Comparison of ENCODE assay signal across 9 mouse cellular contexts in the genomic region with DNA sequence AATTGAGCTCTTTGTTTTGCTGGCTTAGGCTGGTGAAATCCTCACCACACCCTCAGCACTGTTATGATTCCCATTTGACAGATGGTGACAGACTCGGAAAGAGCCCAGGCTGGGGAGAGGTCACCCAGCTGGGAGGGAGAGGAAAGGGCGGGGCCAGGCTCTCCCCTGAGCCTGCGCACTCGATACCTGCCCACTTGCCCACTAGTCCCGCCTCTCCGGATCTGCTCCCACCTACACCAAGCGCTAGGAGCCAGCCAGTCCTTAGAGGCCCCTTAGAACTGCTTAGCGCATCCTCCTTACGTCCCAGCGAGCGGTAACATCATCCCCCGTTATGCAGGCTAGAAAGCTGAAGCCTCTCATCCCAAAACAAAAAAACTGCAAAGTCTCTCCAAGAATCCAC. TPM values are rescaled to one million over a fixed set of nuclear protein-coding genes. Genes with fewer than 3 reads are reported as not detected.
A peak's percentile ranks its signal among the peaks of the same experiment; 100 is the strongest.
DNase-seq lines count a peak whose midpoint lies in the region; ATAC-seq lines count a peak whose summit lies in the region.
"Had no signal": no experiment of that assay in that cellular context is flagged by ENCODE, and none has a peak within 500 bp of the region (broad histone marks: within the 10 kb centered on the region; RNA-seq: fewer than 3 reads in every experiment).

No protein-coding gene starts in this region.

- no peaks in the 10 kb centered on the region for H3K27me3 ChIP-seq in midbrain, embryonic 13.5 days

- H3K4me3 ChIP-seq in midbrain, embryonic 13.5 days (replicated peaks), result 0 out of 2 replicates have a peak overlapping the region, but pooled peaks have one; percentile 7

- no peaks in the 10 kb centered on the region for H3K9me3 ChIP-seq in midbrain, embryonic 13.5 days

- 2% methylated on average over 12 of the region's 12 CpGs for WGBS in midbrain, embryonic 13.5 days

- H3K36me3 ChIP-seq in midbrain, embryonic 13.5 days, result no peaks in the 10 kb centered on the region

- peak; percentile 12; the same call in 1 of the 2 replicates for ATAC-seq in midbrain, embryonic 13.5 days

- peak overlapping the region; percentile 36 for H3K4me2 ChIP-seq in midbrain, embryonic 13.5 days (replicated peaks)

- DNase-seq in gastrocnemius, adult 8-10 months (ENCODE audit: low spot score in 2 of 2), result peak; percentile 19 to 29
- DNase-seq in gastrocnemius, postnatal 10 days, result no peak
- peak; percentile 75 to 86 for DNase-seq in cerebellum, postnatal 10 days
- DNase-seq in frontal cortex, postnatal 36 days (ENCODE audit: low spot score in 2 of 2), result peak; percentile 83 to 86
- DNase-seq in induced T-regulatory cell, adult 2 months (ENCODE audit: low read depth), result peak; percentile 47
- DNase-seq in left cerebral cortex, adult 9 months (ENCODE audit: low spot score in 2 of 2), result peak; percentile 75 to 87
- DNase-seq in testis, postnatal 14 days (ENCODE audit: low spot score), result peak; percentile 31

- peak overlapping the region; percentile 98 for H3K27ac ChIP-seq in midbrain, embryonic 13.5 days

- 0 out of 2 replicates have a peak overlapping the region, but pooled peaks have one; percentile 4 for H3K9ac ChIP-seq in midbrain, embryonic 13.5 days (replicated peaks)

- peaks cover 43% of the 10 kb centered on the region for H3K4me1 ChIP-seq in midbrain, embryonic 13.5 days (replicated peaks)

RNA-seq across cellular contexts. Expression of a gene that starts 4.6 kb away (rescaled TPM):
- 1 to 10 TPM in 1 of 4 experiments, under 1 TPM in 3; 0.63 to 1.4 (median 0.97) TPM for total RNA-seq in gastrocnemius, adult 8-10 months (2022)
- 1 to 10 TPM; 2.9 to 4.1 TPM for total RNA-seq in gastrocnemius, postnatal 10 days (2021)
- polyA plus RNA-seq in midbrain, embryonic 13.5 days (2015; fragmentation: Nextera tagmentation; extraction: Ambion mirVana), result 16.5 and 18.6 TPM in 2 replicates
- total RNA-seq: neutrophil, adult 5-6 weeks had no signal

RNA-seq across cellular contexts. Expression of a gene that starts 10.9 kb away (rescaled TPM):
- total RNA-seq in gastrocnemius, adult 8-10 months (2022), result 1 to 10 TPM; 4.0 to 5.6 (median 4.7) TPM
- total RNA-seq in gastrocnemius, postnatal 10 days (2021), result 1 to 10 TPM; 5.9 to 9.4 TPM
- 20.0 and 23.6 TPM in 2 replicates for polyA plus RNA-seq in midbrain, embryonic 13.5 days (2015; fragmentation: Nextera tagmentation; extraction: Ambion mirVana)

RNA-seq across cellular contexts. Expression of a gene that starts 49.9 kb away (rescaled TPM):
- under 1 TPM in 2 of 4 experiments, not detected in 2; 0.39 to 0.45 TPM for total RNA-seq in gastrocnemius, adult 8-10 months (2022)
- total RNA-seq in gastrocnemius, postnatal 10 days (2021), result 1 to 10 TPM in 1 of 2 experiments, under 1 TPM in 1; 0.73 to 3.7 TPM
- polyA plus RNA-seq in midbrain, embryonic 13.5 days (2015; fragmentation: Nextera tagmentation; extraction: Ambion mirVana), result 9.2 and 12.8 TPM in 2 replicates
